Mouse (Mus musculus): ENCODE measurements around the gene Dab2ip.

Dab2ip gene

DNA sequence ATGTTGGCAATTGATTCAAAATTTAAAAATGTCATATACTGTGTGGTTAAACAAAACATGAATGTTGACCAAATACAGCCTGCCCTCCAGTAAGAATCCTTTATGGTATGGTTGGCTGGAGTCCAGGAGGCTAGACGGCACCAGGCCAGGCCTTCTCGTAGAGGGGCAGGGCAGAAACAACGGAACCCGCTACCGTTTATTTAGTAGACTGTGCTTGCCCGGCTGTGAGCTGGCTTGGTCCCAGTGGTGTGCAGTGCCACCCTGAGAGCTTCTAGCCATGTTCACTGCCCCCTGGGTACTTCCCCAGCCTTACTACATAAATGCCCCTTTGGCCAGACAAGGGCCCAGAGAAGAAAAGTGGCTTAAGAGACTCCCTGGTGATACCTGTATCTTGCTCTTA lies 122.8 kb downstream of the Dab2ip start:
- DNase-seq (ENCODE audit: low spot score in 2 of 2), result no peak

DNA sequence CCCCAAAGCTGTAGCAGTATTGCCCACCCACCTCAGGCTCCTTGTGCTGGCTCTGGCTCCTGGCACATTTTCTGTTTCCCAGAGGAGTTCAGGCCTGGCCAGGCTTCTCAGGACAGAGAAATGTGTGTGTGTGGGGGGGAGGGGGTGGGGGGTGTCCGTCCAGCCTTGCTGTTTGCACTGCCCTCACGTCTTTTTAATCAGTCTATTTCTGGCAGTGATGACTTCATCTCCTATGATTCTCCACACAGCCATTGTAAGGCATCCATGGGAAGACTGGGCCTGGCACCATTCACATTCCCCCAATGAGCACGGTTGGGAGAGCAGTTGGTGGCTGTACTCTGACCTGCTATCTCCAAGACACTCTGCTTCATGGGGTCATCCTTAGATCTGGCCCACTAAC lies 125.9 kb downstream of the Dab2ip start:
- no peak for DNase-seq (ENCODE audit: low spot score in 2 of 2)

DNA sequence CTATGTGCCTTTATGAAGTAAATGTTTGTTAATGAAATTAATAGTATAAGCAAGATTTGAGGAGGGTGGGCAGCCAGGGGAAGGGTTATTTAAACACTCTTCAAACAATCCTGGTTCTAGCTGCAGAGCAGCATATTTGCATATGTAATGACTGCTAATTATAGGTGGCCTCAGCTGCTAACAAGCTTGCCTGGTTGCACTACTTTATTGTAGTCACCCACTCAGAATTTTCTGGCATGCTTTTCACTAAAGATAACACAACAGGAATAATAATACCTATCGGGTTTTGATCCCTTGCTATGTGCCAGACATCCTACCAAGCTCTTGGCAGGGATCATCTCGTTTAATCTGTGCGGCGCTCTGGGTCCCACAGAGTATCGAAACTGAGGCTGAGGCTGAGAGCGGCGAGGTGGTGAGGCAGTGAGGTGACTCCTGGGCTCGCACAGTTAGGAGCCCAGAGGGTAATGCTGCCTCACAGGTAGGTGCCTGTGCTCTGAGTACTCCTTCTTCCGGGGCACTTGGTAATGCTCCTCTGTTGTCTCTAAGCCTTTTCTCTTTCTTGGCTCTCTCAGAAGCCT lies 126.8 kb downstream of the Dab2ip start:
- DNase-seq (ENCODE audit: low spot score in 2 of 2), result no peak

DNA sequence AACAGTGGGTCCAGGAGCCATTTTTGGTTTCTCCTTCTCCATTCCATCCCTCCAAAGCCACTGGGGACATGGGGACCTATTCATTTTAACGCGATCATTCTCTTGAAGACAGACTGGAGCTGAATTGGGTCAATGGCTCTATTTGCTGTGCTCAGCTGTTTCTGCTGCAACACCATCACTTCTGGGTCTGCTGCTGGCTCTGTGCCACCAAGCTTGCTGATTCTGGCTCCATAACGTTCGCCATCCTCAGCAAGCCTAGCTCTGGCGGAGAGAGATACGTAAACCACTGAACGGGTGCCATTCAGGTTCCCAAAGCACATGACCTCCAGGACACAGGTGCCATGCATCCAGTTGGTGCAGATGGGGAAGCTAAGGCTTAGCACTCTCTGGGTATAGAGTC lies 128.0 kb downstream of the Dab2ip start:
- DNase-seq (ENCODE audit: low spot score in 2 of 2), result no peak

DNA sequence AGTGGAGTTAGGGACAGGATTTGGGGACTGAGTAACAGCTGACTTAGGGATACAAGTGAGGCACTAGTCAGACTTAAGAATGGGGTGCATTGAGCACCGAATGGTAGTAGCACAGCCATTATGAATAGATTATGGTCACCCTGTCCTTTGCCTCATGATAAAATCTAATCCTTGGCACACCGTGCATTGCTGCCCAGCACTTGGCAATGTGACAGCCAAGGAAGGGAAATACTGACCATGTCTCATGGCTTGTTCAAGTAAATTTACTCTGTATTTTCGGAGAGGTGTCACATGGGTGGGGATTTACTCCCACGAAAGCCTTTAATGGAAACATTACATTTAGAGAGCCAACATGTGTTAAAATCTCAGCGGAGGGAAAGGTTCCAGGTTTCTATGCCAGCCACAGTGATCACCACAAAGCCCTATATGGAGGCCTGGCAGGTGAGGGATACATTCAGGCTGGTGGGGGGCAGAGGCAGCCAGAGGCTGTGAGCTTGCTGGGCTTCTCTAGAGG lies 129.5 kb downstream of the Dab2ip start:
- no peak for DNase-seq (ENCODE audit: low spot score in 2 of 2)

DNA sequence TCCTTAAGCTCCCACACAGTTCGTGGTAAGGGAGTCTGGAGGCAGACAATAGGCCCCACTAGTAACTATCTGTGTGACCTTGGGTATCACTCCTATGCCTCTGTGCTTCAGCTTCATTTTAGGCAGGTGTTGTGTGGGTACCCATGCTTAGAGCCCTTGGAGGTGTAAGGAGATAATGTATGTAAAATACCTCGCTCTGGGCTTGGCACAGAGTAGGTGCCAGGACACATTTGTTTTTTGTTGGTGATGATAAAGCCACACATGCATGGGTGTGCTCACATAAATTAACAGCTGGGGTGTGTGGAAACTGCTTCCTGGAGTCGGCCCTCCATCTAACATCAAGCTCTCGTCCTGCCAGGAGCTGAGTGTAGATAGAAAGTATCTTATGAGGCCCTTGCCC lies 130.1 kb downstream of the Dab2ip start:
- no peak for DNase-seq (ENCODE audit: low spot score in 2 of 2)

DNA sequence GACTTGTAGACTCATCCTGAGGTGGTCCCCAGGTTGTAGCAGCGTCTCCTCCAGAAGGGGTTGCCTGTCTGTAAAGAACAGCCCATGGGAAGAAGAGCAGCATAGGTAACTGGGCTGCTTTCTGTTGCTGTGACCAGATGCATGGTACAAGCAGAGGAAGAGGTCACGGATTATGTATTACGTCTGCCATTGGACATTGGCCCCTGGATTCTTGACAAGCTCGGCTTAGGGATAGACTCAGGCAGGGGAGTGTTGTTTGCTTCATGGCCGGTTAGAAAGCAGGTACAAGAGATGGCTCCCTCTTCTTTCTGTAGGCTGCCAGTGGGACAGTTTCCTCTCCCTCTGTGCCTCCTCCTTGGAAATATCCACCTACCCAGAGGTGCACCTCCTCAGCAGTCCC lies 130.5 kb downstream of the Dab2ip start:
- DNase-seq (ENCODE audit: low spot score in 2 of 2), result no peak

DNA sequence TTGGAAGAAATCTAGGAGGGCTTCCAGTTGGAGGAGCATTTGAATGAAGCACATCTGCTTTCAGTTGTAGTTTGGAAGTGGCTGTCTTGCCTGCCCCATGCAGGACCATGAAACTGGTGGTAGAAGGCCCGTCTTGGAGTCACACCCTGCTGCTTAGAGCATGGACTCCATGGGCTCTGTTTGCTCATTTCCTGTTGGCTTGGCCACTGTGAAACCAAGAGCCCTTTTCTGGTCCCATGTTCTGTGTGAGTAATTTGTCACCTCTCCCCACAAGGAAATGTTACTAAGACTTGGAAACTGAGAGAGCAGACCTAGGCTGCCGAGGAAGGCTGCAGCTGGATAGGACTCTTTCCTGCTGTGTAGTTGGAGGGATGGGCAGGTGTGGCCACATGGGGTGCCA lies 131.8 kb downstream of the Dab2ip start:
- DNase-seq (ENCODE audit: low spot score in 2 of 2), result no peak

DNA sequence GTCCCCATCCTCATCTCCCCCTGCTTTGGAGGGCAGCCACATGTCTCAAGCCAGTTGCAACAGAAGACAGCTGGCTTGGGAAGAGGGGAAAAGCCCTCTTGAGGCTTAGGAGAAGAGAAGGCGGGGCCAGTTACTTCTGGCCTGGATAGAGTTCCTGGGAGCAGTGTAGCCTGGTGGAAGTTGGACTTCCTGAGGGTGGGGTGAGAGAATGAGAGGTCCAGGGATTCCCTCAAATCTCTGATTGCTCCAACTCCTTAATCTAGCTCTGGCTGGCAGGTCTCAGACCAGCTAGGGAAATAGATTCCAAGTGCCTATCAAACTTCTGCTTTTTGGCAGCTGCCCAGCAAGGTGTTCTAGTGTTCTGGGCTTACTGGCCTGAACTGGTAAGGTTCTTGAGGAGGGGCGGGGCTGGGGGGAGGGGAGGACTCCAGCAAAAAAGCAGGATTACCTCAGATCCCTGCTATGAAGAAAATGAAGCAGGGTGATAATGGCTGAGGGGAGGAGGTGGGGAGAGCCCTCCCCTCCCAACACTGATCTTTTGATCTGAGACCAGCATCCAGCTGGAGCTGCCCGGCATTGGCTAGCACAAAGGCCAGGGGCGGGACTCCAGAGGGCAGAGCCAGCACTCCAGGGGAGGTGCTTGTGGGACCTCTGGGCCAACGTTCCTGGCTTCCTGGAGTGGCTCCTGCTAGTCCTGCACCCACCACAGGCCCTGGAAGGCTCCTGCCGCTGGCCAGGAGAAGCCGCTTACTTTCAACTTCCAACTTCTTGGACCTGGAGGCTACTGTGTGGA lies 133.4 kb downstream of the Dab2ip start:
- DNase-seq (ENCODE audit: low spot score in 2 of 2), result peak; percentile 73 to 87

DNA sequence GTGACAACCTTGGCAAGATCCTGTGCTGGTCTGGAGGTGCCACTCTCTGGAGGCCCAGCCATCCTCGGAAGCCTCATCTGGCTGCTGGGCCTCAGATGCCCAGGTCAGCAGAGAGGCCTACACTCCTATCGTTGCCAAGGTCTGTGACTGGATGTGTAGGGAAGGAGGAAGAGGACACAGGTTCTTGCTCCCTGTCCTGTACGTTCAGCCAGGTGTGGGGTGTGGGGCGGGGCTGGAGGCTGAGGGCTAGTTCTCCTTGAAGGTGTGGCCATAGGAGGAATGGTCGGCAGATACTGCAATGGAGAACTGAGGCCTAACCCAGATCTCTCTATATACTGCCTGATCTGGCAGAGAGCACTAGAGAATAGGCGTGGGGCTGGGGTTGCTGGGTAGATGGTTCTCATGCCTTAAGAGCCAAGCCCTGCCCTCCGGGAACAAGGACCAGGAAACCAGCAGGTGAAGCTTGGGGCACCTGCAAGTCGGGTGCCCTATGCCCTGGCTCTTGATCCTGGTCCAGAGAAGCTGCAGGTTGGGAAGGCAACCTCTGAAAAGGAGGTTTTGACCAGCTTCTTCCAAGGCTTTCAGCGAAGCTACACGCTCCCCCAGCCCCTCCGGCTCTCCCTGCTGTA lies 134.3 kb downstream of the Dab2ip start:
- DNase-seq (ENCODE audit: low spot score in 2 of 2), result no peak

DNA sequence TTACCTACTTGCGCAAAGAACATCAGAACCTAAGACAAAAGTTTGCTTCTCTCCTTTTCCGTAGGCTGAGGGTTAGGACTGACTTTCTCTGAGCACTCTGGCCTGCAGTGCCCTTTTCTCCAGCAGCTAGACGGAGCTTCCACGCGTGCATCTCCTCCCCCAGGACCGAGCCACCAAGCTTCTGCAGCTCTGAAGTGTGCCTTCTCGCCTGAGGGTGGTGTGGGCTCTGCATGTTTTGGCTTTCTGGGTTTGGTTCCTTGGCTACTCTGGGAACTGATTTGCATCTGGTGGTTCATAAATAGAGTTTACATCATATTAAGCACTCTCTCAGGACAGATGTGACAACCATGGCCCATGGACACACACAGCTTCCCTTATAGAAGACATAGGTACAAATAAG lies 135.0 kb downstream of the Dab2ip start:
- no peak for DNase-seq (ENCODE audit: low spot score in 2 of 2)

DNA sequence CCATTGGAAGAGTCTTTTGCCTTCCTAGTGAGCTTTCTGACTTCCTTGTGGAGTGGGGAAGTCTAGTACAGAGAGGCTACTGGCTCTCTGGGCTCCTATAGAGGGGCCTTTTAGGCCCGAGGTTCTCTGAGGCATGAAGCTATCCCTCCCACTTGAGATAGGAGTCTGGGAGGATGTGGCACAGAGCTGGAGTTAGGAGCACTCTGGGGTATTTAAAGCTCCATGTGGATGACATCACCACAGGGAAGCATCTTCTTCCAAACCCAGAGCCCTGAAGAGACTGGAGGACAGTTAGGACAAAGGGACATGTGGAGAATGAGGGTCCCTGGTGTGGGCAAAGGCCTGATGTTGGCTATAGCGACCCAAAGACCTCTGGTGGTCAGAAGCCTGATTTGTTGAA lies 136.0 kb downstream of the Dab2ip start:
- DNase-seq (ENCODE audit: low spot score in 2 of 2), result no peak

DNA sequence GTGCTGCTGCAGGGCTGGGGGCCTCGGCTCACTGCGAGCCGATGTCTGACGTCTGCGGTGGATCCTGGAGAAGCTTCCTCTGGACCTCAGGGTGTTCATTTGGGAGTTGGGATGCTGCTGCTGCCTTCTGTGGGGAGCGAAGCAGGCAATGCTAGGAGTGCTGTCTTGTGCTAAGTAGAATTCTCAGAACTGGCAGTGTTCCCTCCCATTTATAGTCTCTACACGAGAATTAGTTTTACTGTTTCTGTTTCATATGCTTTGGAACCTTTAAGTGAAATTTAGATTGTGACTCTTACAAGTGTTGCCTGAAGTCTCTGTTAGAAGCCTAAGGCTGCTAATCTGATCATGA lies 138.1 kb downstream of the Dab2ip start:
- no peak for DNase-seq (ENCODE audit: low spot score in 2 of 2)

DNA sequence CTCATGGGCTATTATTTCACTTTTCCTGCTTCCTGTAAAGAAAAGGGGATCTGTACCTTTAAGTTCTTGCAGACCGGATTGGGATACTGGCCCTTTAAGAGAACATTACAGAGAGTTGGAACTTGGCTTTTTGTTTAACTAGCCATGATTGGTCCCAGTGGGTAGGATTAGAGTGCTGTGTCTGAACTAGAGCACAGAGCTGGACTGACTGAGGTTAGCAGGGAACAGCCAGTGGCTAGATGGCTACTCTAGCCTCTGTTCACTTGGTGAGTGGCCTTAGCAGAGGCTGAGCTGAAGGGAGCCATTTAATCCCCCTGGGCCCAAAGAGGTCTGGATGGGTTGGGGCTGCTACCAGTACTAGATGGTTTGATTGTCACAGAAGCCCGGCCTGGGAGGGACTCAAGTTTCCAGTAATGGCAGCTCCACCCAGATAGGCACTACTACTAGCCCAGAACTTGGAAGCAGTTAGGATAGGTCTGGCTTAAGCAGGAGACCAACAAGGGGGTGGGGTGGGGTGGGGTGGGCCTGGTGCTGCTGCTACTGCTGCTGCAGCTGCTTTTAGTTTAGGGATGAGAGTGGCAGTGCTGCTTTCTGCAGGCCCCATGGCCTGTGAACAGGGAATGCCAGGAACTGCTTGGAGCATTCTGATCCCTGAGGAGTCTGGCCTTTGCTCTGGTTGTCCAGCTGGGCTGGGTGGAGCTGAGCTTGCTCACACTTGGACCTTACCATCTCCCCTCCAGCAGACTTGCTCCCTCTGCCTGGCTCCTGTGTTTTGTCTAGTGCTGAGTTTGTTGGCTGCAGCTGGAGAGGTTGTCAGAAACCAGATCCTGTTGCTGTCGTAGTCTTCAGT lies 138.7 kb downstream of the Dab2ip start:
- peak; percentile 45 to 72 for DNase-seq (ENCODE audit: low spot score in 2 of 2)

DNA sequence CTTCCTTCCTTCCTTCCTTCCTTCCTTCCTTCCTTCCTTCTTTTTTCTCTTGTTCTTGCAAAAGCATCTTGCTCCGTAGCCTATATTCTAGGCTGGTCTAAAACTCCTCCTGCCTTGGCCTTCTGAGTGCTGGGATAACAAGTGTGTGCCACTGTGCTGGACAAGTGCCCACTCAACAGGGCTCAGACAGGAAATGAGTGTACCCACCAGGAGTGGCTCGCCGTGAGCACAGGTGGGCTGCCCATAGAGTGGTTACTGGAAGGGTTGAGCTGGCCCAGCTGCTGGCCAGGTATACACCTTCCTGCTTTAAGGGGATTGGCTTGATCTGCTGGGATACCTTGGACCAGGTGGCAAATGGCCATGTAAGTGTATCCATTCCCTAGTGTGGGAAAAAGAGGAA lies 139.7 kb downstream of the Dab2ip start:
- DNase-seq (ENCODE audit: low spot score in 2 of 2), result no peak

DNA sequence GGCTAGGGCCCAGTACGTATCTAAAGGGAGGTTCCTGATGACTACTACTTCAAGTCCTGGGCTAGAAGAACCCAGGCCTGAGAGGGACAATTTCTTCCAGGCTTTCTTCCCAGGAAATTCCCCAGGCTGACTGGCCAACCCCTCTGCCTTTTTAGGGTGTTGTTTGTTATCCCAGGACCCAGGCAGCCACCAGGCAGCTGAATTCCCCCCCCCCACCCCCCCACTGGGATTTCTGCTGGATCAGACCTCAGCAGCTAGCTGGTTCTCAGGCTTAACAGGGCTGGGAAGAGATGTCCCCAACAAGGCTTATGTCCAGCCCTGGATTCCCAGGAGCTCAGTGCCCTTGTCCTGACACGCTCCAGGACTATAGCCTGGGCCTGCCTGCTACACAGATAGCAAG lies 142.9 kb downstream of the Dab2ip start:
- no peak for DNase-seq (ENCODE audit: low spot score in 2 of 2)

DNA sequence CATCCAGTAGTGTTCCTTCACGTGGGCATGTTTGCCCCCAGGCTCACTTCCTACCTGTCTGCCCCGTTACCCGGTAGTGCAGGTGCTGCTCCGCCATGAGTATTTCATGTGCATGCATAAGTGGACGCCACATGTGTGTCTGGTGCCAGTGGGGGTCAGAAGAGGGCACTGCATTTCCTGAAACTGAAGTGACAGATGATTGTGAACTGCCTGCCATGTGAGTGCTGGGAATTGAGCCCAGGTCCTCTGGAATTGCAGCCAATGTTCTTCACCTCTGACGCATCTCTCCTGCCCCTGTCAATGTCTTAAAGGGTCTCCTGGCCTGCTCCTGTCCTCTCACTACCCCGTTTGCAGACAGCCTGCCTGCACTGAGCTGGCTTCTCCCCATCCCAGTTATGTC lies 143.9 kb downstream of the Dab2ip start:
- no peak for DNase-seq (ENCODE audit: low spot score in 2 of 2)

DNA sequence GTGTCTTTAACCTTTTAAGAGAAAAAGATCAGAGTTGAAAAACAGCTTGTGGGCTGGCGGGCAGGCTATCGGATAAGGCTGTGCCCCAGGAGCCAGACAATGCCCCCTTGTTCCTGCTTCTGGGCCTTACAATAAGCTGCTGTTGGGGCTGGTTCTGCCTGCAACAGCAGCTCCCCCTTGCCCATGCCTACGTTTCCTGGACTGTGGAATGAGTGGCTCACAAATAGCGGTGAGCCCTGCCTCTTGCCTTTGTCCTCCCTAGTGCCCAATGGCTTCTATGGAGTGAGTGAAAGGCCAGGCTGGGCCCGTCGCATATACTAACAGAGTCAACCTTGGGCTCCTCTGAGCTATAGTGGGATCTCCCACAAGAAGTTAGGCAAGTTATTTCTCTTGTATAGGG lies 144.5 kb downstream of the Dab2ip start:
- DNase-seq (ENCODE audit: low spot score in 2 of 2), result no peak

DNA sequence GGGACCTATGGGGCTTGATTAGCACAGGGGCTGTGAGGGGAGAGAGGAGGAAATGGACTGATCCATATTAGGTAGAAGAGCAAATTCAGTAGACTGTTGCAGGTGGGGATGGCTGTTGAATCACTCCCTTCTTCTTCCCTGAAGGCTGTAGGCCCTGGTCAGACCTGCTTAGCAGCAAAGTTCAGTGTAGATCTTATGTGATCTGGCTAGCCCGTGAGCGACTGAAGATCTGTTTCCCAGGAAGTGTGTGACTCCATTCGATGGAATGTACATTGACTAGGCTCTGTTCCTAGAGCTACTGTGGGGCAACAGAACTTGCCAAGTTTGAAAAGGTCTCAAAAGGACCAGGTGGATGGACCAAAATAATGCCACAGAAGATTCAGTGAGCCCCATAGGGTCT lies 145.2 kb downstream of the Dab2ip start:
- DNase-seq (ENCODE audit: low spot score in 2 of 2), result peak in 1 of 2 experiments; percentile 45

DNA sequence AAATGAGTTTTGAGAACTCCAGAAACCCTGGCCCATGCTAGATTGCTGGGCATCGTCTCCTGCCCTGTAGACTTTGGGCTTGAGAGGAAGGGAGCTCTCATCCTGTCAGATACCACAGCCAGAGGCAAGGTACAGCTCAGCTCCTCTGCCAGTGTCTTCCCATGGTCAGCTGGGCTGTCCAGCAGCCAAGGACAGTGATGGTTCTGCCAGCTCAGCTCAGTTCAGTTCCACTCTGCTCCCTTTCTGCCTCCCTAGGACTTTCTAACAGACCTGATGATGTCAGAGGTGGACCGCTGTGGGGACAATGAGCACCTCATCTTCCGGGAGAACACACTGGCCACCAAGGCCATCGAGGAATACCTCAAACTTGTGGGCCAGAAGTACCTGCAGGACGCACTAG lies 154.5 kb downstream of the Dab2ip start:
- DNase-seq (ENCODE audit: low spot score in 2 of 2), result no peak

DNA sequence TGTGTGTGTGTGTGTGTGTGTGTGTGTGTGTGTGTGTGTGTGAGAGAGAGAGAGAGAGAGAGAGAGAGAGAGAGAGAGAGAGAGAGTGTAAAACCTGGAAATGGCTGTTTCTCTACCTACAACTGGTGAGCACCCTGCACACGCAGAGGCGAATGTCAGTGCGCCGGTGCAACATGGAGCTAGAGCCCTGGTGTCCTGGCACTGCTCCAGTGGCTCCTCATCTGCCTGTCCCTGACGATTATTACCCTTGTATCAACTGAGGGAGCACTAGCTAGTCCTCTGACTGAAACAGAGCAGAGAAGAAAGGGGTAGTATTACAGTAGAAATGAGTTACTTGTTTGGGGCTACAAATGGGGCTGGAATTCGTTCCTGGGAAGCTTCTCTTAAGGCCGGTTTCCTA lies 155.4 kb downstream of the Dab2ip start:
- no peak for DNase-seq (ENCODE audit: low spot score in 2 of 2)

DNA sequence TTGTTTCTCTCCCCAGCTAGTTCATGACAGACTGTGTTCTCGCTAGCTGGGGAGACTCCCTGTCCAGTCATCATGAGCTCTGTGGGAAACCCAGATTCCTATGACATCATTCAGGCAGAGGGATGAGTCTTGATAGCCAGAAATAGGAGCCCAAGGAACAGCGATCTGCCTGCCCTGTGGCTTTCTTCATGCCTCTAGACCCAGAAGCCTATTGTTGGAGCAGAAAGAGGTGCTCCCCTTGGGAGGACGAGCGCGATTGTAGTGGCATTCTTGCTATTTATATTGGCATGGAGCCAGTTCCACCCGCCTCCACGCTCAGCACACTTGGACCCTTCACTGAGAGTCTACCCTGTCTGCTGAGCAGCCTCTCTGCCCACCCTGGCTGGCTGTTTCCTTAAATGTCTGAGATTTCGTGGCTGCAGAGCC lies 156.7 kb downstream of the Dab2ip start:
- DNase-seq (ENCODE audit: low spot score in 2 of 2), result no peak

All from urinary bladder, postnatal 36 days (tissue).